Mouse (Mus musculus) MN1 (cell line): ENCODE results near the gene Tcf12.
A peak's percentile ranks its signal among the peaks of the same experiment; 100 is the strongest.

Source experiments
- DNase-seq: peaks from one replicate; pipeline ENCODE4 v3.0.0-alpha.2; 2016; ENCODE audit warnings: low spot score

Gene Tcf12

GRCm38 (mm10) chr9:71906522-71906921 is 205.1 kb downstream of the Tcf12 start:
- no peak for DNase-seq

- DNase-seq: no peak
Observed at GRCm38 (mm10) chr9:71898852-71899251, 212.8 kb downstream of the Tcf12 start.

GRCm38 (mm10) chr9:71897399-71897798 is 214.3 kb downstream of the Tcf12 start:
- no peak for DNase-seq

GRCm38 (mm10) chr9:71895931-71896724 is 215.5 kb downstream of the Tcf12 start:
- peak; percentile 34 for DNase-seq

- DNase-seq: no peak
Observed at GRCm38 (mm10) chr9:71895291-71895690, 216.4 kb downstream of the Tcf12 start.

GRCm38 (mm10) chr9:71894943-71895286 is 216.8 kb downstream of the Tcf12 start:
- no peak for DNase-seq

GRCm38 (mm10) chr9:71894246-71894942 is 217.3 kb downstream of the Tcf12 start:
- DNase-seq: no peak

- peak; percentile 11 for DNase-seq
Observed at GRCm38 (mm10) chr9:71888450-71888849, 223.2 kb downstream of the Tcf12 start.

- no peak for DNase-seq
Observed at GRCm38 (mm10) chr9:71880629-71881028, 231.0 kb downstream of the Tcf12 start.

GRCm38 (mm10) chr9:71879972-71880371 is 231.7 kb downstream of the Tcf12 start:
- DNase-seq: no peak

GRCm38 (mm10) chr9:71879415-71879814 is 232.3 kb downstream of the Tcf12 start:
- no peak for DNase-seq

GRCm38 (mm10) chr9:71877867-71878266 is 233.8 kb downstream of the Tcf12 start:
- DNase-seq: no peak

GRCm38 (mm10) chr9:71874761-71875160 is 236.9 kb downstream of the Tcf12 start:
- no peak for DNase-seq

- no peak for DNase-seq
Observed at GRCm38 (mm10) chr9:71874035-71874572, 237.6 kb downstream of the Tcf12 start.

GRCm38 (mm10) chr9:71863338-71863737 is 248.3 kb downstream of the Tcf12 start:
- no peak for DNase-seq

GRCm38 (mm10) chr9:71861629-71862028 is 250.0 kb downstream of the Tcf12 start:
- no peak for DNase-seq

- DNase-seq: no peak
Observed at GRCm38 (mm10) chr9:71857926-71858325, 253.7 kb downstream of the Tcf12 start.

- DNase-seq: no peak
Observed at GRCm38 (mm10) chr9:71853904-71854303, 257.8 kb downstream of the Tcf12 start.

- no peak for DNase-seq
Observed at GRCm38 (mm10) chr9:71850283-71850682, 261.4 kb downstream of the Tcf12 start.

- no peak for DNase-seq
Observed at GRCm38 (mm10) chr9:71848392-71848791, 263.3 kb downstream of the Tcf12 start.

- DNase-seq: no peak
Observed at GRCm38 (mm10) chr9:71847921-71848320, 263.8 kb downstream of the Tcf12 start.

GRCm38 (mm10) chr9:71841850-71842249 is 269.8 kb downstream of the Tcf12 start:
- no peak for DNase-seq

GRCm38 (mm10) chr9:71837366-71837765 is 274.3 kb downstream of the Tcf12 start:
- no peak for DNase-seq
